Mouse (Mus musculus): ENCODE data around the gene Olfr1152. TPM values are rescaled to one million over a fixed set of nuclear protein-coding genes. Genes with fewer than 3 reads are reported as not detected.

The Olfr1152 gene
- polyA plus RNA-seq (2015; fragmentation: Nextera tagmentation; extraction: Ambion mirVana): not detected in 2 replicates

GRCm38 (mm10) chr2:87866192-87866591 is at the start of gene Olfr1152:
Gene Olfr1152 (plus strand): TSS chr2:87866492.
- no peak within 1 kb of the TSS for H3K9ac ChIP-seq

DNA sequence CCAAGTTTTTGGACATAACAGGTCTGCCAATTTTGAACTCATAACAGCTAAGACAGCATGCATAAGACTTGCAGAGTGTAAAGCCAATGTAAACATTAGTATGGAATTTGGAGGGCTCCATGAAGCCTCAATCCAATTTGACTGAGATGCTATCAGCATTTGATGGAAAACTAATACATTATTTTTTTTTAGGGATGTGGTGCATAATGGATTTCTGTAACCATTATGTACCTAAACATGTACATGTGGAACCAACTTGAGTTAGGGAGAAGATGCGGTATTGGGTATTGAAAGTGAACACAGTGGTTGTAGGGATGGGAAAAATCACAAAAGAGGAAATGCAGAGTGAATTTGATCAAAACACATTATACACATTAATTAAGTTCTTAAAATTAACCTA is 36.1 kb upstream of the Olfr1152 start, which contains the start of gene Olfr1148:
TSS of gene Olfr1148 (plus strand) at position 301 of the 400 bp plus-strand sequence.
- ATAC-seq (ENCODE audit: low FRiP score, low read depth): no peak
- Histone ChIP-seq H3K4me1 (replicated peaks) (no peaks in the 10 kb centered on the region), H3K9ac (no peak within 1 kb of the TSS), H3K36me3 (no peaks in the 10 kb centered on the region), H3K4me3 (no peak within 1 kb of the TSS), H3K4me2 (no peak within 1 kb of the TSS), H3K27me3 (no peaks in the 10 kb centered on the region), H3K27ac (replicated peaks) (no peak within 1 kb of the TSS), H3K9me3 (no peaks in the 10 kb centered on the region)
- WGBS: 95% methylated on average over 1 of the region's 1 CpGs

More at GRCm38 (mm10) chr2:87866192-87866591, at the start of gene Olfr1152:
- Histone ChIP-seq H3K4me3 (no peak within 1 kb of the TSS), H3K27ac (replicated peaks) (no peak within 1 kb of the TSS), H3K4me2 (no peak within 1 kb of the TSS), H3K9me3 (no peaks in the 10 kb centered on the region), H3K27me3 (no peaks in the 10 kb centered on the region), H3K36me3 (no peaks in the 10 kb centered on the region), H3K4me1 (replicated peaks) (no peaks in the 10 kb centered on the region)
- ATAC-seq (ENCODE audit: low FRiP score, low read depth): no peak

GRCm38 (mm10) chr2:87843693-87844092 is 22.6 kb upstream of the Olfr1152 start, which contains the start of gene Olfr1150-ps1:
Gene Olfr1150-ps1 (plus strand): TSS chr2:87843993.
- H3K9me3 ChIP-seq: no peaks in the 10 kb centered on the region
- WGBS: 86% methylated on average over 1 of the region's 1 CpGs
- H3K4me3 ChIP-seq: no peak within 1 kb of the TSS
- no peak within 1 kb of the TSS for H3K9ac ChIP-seq
- ATAC-seq (ENCODE audit: low FRiP score, low read depth): no peak
- H3K36me3 ChIP-seq: no peaks in the 10 kb centered on the region
- no peaks in the 10 kb centered on the region for H3K27me3 ChIP-seq
- H3K27ac ChIP-seq (replicated peaks): no peak within 1 kb of the TSS
- H3K4me1 ChIP-seq (replicated peaks): no peaks in the 10 kb centered on the region
- H3K4me2 ChIP-seq: no peak within 1 kb of the TSS

- no peak within 1 kb of the TSS for H3K27ac ChIP-seq (replicated peaks)
- H3K9ac ChIP-seq: no peak within 1 kb of the TSS
- no peaks in the 10 kb centered on the region for H3K27me3 ChIP-seq
- H3K4me2 ChIP-seq: no peak within 1 kb of the TSS
- no peaks in the 10 kb centered on the region for H3K36me3 ChIP-seq
- H3K4me3 ChIP-seq: no peak within 1 kb of the TSS
- H3K4me1 ChIP-seq (replicated peaks): no peaks in the 10 kb centered on the region
- H3K9me3 ChIP-seq: no peaks in the 10 kb centered on the region
- no peak for ATAC-seq (ENCODE audit: low FRiP score, low read depth)
- WGBS: 90% methylated on average over 1 of the region's 1 CpGs
Measured at GRCm38 (mm10) chr2:87855562-87855961, 10.7 kb upstream of the Olfr1152 start, which contains the start of gene Olfr1151. Gene Olfr1151 (plus strand): TSS chr2:87855862.

GRCm38 (mm10) chr2:87894662-87895061 is 28.4 kb downstream of the Olfr1152 start, which contains the start of gene Olfr1153:
Gene Olfr1153 (plus strand): TSS chr2:87894962.
- Histone ChIP-seq H3K9me3 (no peaks in the 10 kb centered on the region), H3K27ac (replicated peaks) (no peak within 1 kb of the TSS), H3K27me3 (no peaks in the 10 kb centered on the region), H3K4me2 (no peak within 1 kb of the TSS), H3K4me1 (replicated peaks) (no peaks in the 10 kb centered on the region), H3K9ac (no peak within 1 kb of the TSS), H3K36me3 (no peaks in the 10 kb centered on the region), H3K4me3 (no peak within 1 kb of the TSS)
- no peak for ATAC-seq (ENCODE audit: low FRiP score, low read depth)
- 78% methylated on average over 1 of the region's 1 CpGs for WGBS

GRCm38 (mm10) chr2:87905066-87905465 is 38.8 kb downstream of the Olfr1152 start, which contains the start of gene Olfr1154:
Gene Olfr1154 (minus strand): TSS chr2:87905166.
- H3K9ac ChIP-seq: no peak within 1 kb of the TSS
- H3K27me3 ChIP-seq: no peaks in the 10 kb centered on the region
- H3K4me3 ChIP-seq: no peak within 1 kb of the TSS
- ATAC-seq (ENCODE audit: low FRiP score, low read depth): no peak
- H3K4me1 ChIP-seq (replicated peaks): no peaks in the 10 kb centered on the region
- H3K4me2 ChIP-seq: no peak within 1 kb of the TSS
- 95% methylated on average over 1 of the region's 1 CpGs for WGBS
- no peaks in the 10 kb centered on the region for H3K9me3 ChIP-seq
- no peak within 1 kb of the TSS for H3K27ac ChIP-seq (replicated peaks)
- H3K36me3 ChIP-seq: no peaks in the 10 kb centered on the region

Other genes with a start within 250 kb of the Olfr1152 start
- gene Olfr1131, start 239.4 kb upstream of the Olfr1152 start, polyA plus RNA-seq (2015; fragmentation: Nextera tagmentation; extraction: Ambion mirVana): not detected in 2 replicates
- not detected in 2 replicates for gene Olfr1132, start 229.0 kb upstream of the Olfr1152 start, polyA plus RNA-seq (2015; fragmentation: Nextera tagmentation; extraction: Ambion mirVana)
- gene Olfr1133, start 219.1 kb upstream of the Olfr1152 start, polyA plus RNA-seq (2015; fragmentation: Nextera tagmentation; extraction: Ambion mirVana): not detected in 2 replicates
- not detected in 2 replicates for gene Olfr1134, start 208.0 kb upstream of the Olfr1152 start, polyA plus RNA-seq (2015; fragmentation: Nextera tagmentation; extraction: Ambion mirVana)
- gene Olfr1135, start 192.8 kb upstream of the Olfr1152 start, polyA plus RNA-seq (2015; fragmentation: Nextera tagmentation; extraction: Ambion mirVana): not detected in 2 replicates
- not detected in 2 replicates for gene Olfr1136, start 172.5 kb upstream of the Olfr1152 start, polyA plus RNA-seq (2015; fragmentation: Nextera tagmentation; extraction: Ambion mirVana)
- gene Olfr1137, start 153.3 kb upstream of the Olfr1152 start, polyA plus RNA-seq (2015; fragmentation: Nextera tagmentation; extraction: Ambion mirVana): not detected in 2 replicates
- gene Olfr1138, start 126.5 kb upstream of the Olfr1152 start, polyA plus RNA-seq (2015; fragmentation: Nextera tagmentation; extraction: Ambion mirVana): not detected in 2 replicates
- gene Olfr1140, start 122.7 kb upstream of the Olfr1152 start, polyA plus RNA-seq (2015; fragmentation: Nextera tagmentation; extraction: Ambion mirVana): not detected in 2 replicates
- not detected in 2 replicates for gene Olfr1141, start 112.5 kb upstream of the Olfr1152 start, polyA plus RNA-seq (2015; fragmentation: Nextera tagmentation; extraction: Ambion mirVana)
- gene Olfr152, start 87.0 kb upstream of the Olfr1152 start, polyA plus RNA-seq (2015; fragmentation: Nextera tagmentation; extraction: Ambion mirVana): not detected in 2 replicates
- gene Olfr1143, start 65.9 kb upstream of the Olfr1152 start, polyA plus RNA-seq (2015; fragmentation: Nextera tagmentation; extraction: Ambion mirVana): not detected in 2 replicates
- gene Olfr1145, start 56.7 kb upstream of the Olfr1152 start, polyA plus RNA-seq (2015; fragmentation: Nextera tagmentation; extraction: Ambion mirVana): not detected in 2 replicates
- gene Olfr1148, start 36.0 kb upstream of the Olfr1152 start, polyA plus RNA-seq (2015; fragmentation: Nextera tagmentation; extraction: Ambion mirVana): not detected in 2 replicates
- gene Olfr1150-ps1, start 22.5 kb upstream of the Olfr1152 start, polyA plus RNA-seq (2015; fragmentation: Nextera tagmentation; extraction: Ambion mirVana): not detected in 2 replicates
- not detected in 2 replicates for gene Olfr1151, start 10.6 kb upstream of the Olfr1152 start, polyA plus RNA-seq (2015; fragmentation: Nextera tagmentation; extraction: Ambion mirVana)
- 0.09 TPM in 1 of 2 replicates, not detected in the other for gene Olfr1153, start 28.5 kb downstream of the Olfr1152 start, polyA plus RNA-seq (2015; fragmentation: Nextera tagmentation; extraction: Ambion mirVana)
- gene Olfr1154, start 38.7 kb downstream of the Olfr1152 start, polyA plus RNA-seq (2015; fragmentation: Nextera tagmentation; extraction: Ambion mirVana): not detected in 2 replicates
- gene Olfr1155, start 78.6 kb downstream of the Olfr1152 start, polyA plus RNA-seq (2015; fragmentation: Nextera tagmentation; extraction: Ambion mirVana): not detected in 2 replicates
- not detected in 2 replicates for gene Olfr1156, start 86.6 kb downstream of the Olfr1152 start, polyA plus RNA-seq (2015; fragmentation: Nextera tagmentation; extraction: Ambion mirVana)
- gene Olfr1157, start 101.8 kb downstream of the Olfr1152 start, polyA plus RNA-seq (2015; fragmentation: Nextera tagmentation; extraction: Ambion mirVana): not detected in 2 replicates
- not detected in 2 replicates for gene Olfr74, start 108.2 kb downstream of the Olfr1152 start, polyA plus RNA-seq (2015; fragmentation: Nextera tagmentation; extraction: Ambion mirVana)
- not detected in 2 replicates for gene Olfr1158, start 123.6 kb downstream of the Olfr1152 start, polyA plus RNA-seq (2015; fragmentation: Nextera tagmentation; extraction: Ambion mirVana)
- gene Olfr1160, start 141.8 kb downstream of the Olfr1152 start, polyA plus RNA-seq (2015; fragmentation: Nextera tagmentation; extraction: Ambion mirVana): not detected in 2 replicates
- not detected in 2 replicates for gene Olfr1161, start 156.3 kb downstream of the Olfr1152 start, polyA plus RNA-seq (2015; fragmentation: Nextera tagmentation; extraction: Ambion mirVana)
- not detected in 2 replicates for gene Olfr73, start 171.2 kb downstream of the Olfr1152 start, polyA plus RNA-seq (2015; fragmentation: Nextera tagmentation; extraction: Ambion mirVana)
- not detected in 2 replicates for gene Olfr1162, start 184.6 kb downstream of the Olfr1152 start, polyA plus RNA-seq (2015; fragmentation: Nextera tagmentation; extraction: Ambion mirVana)
- gene Olfr1163, start 205.3 kb downstream of the Olfr1152 start, polyA plus RNA-seq (2015; fragmentation: Nextera tagmentation; extraction: Ambion mirVana): not detected in 2 replicates
- not detected in 2 replicates for gene Olfr1164, start 227.5 kb downstream of the Olfr1152 start, polyA plus RNA-seq (2015; fragmentation: Nextera tagmentation; extraction: Ambion mirVana)

Measured in hindbrain, embryonic 15.5 days (tissue).